Mouse (Mus musculus) frontal cortex, adult 2 months (tissue): Measurements from ENCODE around the gene Eps15. TPM values are rescaled to one million over a fixed set of nuclear protein-coding genes. Genes with fewer than 3 reads are reported as not detected.

Source experiments
- DNase-seq, 2 experiments: peaks; one replicate each; pipeline ENCODE4 v3.0.0; 2022; ENCODE audit warnings: low spot score in 1 of 2; ENCODE audit errors: extremely low spot score in 1 of 2
- polyA plus RNA-seq: library from polyadenylated mRNA; depleted of rRNA; stranded (reverse); fragments of >200 nt; gene quantifications from 2 replicates; pipeline ENCODE4 v1.2.3, GENCODE M21; 2012; rRNA removed

The Eps15 gene
- polyA plus RNA-seq, 1 experiment: 124 TPM

DNA sequence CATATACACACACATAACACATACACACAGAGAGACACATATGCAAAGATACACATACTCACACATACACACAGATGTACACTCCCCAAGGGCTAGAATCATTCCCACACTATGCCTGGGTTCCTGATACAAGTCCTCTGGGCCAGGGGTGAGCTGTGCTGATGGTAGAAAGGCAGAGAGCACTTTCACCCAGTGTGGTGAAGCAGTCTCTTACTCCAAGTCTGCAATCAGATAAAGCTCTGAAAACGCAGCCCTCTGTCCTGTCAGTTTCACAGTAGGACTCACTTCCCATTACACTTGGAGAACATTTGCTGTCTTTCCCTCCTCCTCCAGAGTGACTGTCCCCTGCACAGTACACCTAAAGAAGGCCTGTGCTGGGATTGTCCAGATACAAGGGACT lies 147.0 kb downstream of the Eps15 start:
- DNase-seq: no peak

DNA sequence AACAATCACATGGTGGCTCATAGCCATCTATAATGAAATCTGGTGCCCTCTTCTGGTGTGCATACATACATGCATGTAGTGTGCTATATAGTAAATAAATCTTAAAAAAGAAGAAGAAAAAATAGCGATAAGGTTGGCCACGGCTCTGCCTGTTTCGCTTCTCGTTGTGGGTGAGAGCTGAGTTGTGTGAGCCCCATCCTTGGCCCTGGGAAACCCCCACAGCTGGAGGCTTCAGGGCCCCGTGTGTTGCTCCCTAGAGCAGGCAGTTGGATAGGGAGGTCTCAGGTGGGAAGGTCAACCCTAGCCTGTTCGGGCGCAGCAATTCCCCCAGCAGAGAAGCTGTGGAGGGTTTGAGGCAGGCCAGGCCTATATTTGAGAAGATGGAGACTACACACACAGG lies 150.2 kb downstream of the Eps15 start:
- DNase-seq: no peak

DNA sequence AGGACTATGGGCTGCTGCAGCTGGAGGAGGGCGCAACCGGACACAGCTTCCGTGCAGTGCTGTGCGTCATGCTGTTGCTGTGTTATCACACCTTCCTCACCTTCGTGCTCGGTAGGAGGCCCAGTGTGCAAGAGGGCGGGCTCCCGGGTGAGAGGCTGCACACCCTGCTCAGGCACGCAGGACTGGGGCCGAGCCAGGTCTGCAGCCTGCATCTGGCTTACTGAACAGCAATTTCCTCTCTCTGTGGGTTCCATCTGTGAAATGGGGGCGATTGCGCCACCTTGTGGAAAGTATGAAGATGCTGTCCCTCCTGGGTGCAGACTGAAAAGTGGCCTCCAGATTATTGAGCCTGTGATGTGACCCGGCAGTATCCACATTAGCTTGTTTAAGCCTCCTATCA lies 150.8 kb downstream of the Eps15 start:
- DNase-seq: peak in 1 of 2 experiments; percentile 60

DNA sequence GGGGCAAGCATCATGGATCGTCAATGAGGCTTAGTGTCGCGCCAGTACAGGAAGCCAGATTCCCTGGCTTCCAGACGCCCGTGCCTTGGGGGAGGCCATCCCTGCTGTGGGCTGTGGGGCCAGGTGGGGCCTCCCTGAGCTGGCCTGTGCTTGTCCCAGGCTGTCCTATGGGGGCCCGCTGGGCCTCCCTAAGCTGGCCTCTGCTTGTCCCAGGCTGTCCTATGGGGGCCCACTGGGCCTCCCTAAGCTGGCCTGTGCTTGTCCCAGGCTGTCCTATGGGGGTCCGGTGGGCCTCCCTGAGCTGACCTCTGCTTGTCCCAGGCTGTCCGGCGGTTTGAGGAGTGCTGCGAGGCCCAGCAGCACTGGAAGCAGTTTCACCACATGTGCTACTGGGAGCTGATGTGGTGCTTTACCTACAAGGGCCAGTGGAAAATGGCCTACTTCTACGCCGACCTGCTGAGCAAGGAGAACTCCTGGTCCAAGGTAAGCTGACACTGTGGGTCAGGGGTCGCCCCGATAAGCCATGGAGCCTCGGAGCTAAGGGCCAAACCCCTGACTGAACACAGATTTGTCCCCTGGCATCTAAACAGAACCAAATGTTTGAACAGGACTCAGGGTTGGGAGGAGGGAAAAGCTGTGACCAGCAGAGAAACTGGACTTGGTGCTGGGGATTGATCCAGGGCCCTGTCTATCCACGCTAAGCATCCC lies 152.8 kb downstream of the Eps15 start:
- no peak for DNase-seq

DNA sequence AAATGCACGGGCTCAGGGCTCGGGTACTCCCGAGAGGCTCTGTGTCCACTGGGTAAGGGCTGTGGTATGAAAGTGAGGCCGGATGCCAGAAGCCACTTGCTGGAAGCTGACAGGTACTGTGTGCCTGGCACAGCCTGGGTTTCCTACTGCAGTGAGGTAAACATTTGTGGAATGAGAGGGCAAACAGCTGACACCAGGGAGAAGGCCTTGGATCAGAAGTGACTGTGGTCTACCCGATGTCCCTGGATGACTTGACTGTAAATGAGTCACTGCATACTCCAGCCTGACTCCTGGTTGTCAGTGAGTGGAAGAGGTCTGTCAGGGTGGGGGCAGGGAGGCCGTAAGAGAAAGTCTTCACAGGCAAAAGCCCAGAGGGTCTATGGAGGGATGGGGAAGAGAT lies 153.6 kb downstream of the Eps15 start:
- DNase-seq: no peak

DNA sequence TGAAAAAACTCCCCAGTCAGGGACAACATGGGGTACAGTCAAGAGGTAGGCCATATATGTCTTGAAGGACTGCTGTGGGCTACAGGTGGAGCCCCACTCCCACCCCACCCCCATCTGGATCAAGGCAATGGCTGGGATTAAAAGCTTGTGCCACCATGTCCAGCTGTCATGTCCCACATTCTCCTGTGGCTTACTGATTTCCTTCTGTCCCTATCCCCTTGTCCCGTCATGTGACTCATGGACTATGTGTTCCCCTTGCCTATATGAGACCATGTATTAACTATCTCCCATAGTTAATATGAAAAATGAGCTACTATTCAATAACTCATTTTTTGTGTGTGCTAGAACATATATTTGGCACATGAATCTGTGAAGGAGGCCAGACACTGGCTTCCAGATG lies 154.2 kb downstream of the Eps15 start:
- no peak for DNase-seq

Other genes with a start within 250 kb of the Eps15 start
- gene Osbpl9, start 78.0 kb upstream of the Eps15 start, polyA plus RNA-seq: 60.5 and 70.6 TPM in 2 replicates
- gene Calr4, start 45.8 kb upstream of the Eps15 start, polyA plus RNA-seq: 0.76 and 1.1 TPM in 2 replicates
- 4.3 and 4.4 TPM in 2 replicates for gene Ttc39a, start 126.4 kb downstream of the Eps15 start, polyA plus RNA-seq
- 169 and 170 TPM in 2 replicates for gene Rnf11, start 204.5 kb downstream of the Eps15 start, polyA plus RNA-seq